Mouse (Mus musculus) mouse embryonic stem cell (cell line): Measurements from ENCODE around the gene Iba57.

Experiments
- in situ Hi-C, 2 experiments: fragments of 300-500 bp; cut with MboI; formaldehyde crosslinking; loops; 1 replicate in 1 of 2; 3 replicates in 1 of 2; pipeline ENCODE4 v1.14.3; 2019 to 2020; ENCODE audit warnings: low sequenced_read_pairs in 2 of 2, low pct_unique_long_range_greater_than_20kb in 1 of 2, mixed read lengths in 1 of 2; ENCODE audit not compliant: unreplicated experiment in 1 of 2

Gene Iba57

GRCm38 (mm10) chr11:59138537-59139486 lies 24.7 kb downstream of the Iba57 start:
- in situ Hi-C loops, result no loop called here

DNA sequence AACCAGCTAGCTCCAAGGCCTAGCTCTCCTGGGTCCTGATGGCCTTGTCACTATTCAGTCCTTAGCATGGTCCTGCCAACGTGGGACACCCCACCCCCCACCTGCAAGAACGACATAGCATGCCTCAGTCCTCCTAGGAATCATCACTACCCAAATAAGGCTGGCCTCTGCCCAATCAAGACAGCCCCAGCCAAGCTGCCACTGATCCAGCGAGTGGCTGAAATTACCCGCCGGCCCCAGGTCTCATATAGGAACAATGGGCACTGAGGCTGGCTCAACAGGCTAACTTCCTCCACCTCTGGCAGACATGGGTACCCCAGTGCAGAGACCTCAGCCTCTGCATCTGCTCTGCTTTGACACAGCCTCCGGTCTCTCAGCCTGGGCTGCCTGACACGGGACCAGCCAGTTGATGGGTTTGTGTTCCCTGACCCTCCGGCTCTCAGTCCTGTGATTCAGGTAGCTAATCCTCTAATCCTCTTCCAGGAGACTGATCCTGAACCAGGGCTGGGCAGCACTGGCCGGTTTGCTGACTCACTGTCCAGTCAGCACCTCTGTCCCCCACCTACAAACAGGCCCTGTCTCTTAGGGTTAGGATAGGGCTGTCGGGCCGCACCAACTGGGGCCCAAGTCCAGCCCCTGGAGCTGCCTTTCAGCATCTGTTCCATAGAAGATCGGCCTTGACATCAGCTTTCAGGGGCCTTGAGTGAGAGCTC lies 26.4 kb downstream of the Iba57 start:
- in situ Hi-C loops, result no loop called here

DNA sequence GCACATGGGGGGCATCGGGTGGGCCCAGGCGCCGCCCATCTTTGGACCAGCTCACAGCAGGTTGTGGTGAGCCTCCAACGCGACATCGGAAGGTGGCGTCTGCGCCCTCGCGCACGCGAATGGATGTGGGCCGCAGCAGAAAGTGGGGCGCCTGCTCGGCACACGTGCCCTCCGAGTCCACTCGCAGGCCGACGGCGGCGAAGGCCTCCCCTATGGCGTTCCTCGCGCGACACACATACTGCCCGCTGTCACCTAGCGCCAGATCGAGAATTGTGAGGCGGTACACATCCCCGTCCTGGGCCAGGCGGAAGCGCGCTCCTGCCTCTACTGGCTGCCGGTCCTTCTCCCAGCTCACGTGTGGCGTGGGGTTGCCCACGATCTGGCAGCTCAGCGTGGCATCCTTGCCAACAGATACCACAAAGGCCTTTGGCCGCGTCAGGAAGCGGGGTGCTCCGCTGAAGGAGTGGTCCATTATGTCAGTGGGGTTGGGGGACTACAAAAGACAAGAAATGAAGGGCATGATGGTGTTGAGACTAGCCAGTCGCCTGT lies 27.6 kb downstream of the Iba57 start, which contains the start of gene Obscn:
Obscn (minus strand) TSS at position 499 of the 549 bp plus-strand sequence.
- in situ Hi-C loops, result no loop called here

GRCm38 (mm10) chr11:59135051-59135820 lies 28.3 kb downstream of the Iba57 start:
- in situ Hi-C loops, result no loop called here

DNA sequence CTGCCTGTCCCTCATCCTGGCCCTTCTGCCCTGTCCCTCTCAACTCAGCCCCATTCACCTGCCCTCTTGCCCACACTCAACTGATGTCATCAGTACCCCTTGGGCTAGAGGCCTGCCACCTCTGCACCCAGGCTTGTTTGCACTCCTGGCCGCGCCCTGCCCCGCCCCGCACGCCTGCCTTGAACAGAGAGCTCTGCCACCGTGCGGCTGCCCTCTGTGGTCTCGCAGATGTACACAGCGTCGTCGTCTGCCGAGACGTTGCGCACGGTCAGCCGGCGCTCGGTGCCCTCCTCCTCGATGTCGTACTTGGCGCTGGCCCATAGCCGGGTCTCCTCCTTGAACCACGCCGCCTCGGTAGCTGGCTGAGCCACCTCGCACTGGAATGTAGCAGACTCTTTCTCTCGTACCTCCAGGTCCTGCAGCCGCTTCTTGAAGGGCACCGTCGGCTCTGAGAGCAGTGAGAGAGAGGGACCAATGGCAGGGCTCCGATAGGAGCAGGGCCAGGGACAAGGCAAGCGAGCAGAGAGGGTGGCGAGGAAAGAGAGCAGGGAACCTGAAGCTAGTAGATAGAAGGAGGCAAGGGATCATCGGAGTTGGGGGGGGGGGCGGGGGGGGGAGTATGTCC lies 29.1 kb downstream of the Iba57 start:
- in situ Hi-C loops, result no loop called here

- in situ Hi-C loops, result no loop called here
Measured at GRCm38 (mm10) chr11:59132065-59132464, 31.5 kb downstream of the Iba57 start.

- in situ Hi-C loops, result no loop called here
Measured at GRCm38 (mm10) chr11:59131348-59131919, 32.1 kb downstream of the Iba57 start.

DNA sequence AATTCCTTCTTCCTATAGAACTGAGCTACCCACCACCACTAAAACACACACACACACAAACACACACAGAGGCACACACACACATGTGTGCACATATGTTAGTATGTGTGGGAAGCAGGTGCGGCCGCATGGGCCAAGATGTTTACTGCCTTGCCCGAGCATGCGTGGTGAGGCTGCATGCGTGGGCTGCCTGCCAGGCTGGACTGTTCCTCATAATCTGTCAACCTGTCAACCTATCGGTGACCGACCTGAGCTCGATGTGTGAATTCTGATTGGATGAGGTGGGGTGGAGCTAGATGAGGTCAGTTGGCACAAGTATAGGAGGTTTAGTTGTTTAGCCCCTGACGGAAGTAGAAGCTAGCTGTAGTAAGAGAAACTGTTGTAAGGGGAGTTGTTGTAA lies 32.8 kb downstream of the Iba57 start:
- in situ Hi-C loops, result no loop called here

DNA sequence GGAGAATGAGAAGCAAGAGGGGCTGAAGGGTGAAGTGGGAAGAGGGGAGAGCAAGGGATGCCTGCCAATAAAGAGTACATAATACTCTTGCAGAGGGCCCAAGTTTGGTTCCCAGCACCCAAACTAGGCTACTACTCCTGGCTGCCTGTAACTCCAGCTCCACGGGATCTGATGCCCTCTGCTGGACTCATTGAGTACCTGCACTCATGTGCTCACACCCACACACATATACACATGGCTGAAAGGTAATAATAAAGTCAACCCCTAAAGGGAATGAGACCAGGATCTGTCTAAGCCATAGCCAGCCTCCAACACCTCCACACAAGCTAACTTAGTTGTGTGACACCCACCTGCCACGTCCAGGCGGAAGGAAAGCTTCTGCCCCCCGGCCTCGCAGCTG lies 57.6 kb downstream of the Iba57 start:
- in situ Hi-C loops, result loop anchor here in 1 of 2 experiments (10.0 kb wide), 1 partner anchor 189 kb away; the partner anchor contains the start of gene Wnt3a
